Mouse (Mus musculus) CH12.LX (cell line): ENCODE results near the gene Cby1. TPM values are rescaled to one million over a fixed set of nuclear protein-coding genes. Genes with fewer than 3 reads are reported as not detected.
A peak's percentile ranks its signal among the peaks of the same experiment; 100 is the strongest.

Source experiments
- DNase-seq: peaks from one replicate; pipeline ENCODE4 v3.0.0-alpha.2; 2013; ENCODE audit errors: extremely low read depth
- H3K27ac ChIP-seq: 2 replicates; pipeline ENCODE4 v1.5.1; 2012; ENCODE audit warnings: low read depth, mild to moderate bottlenecking, control low read depth, moderate library complexity; ENCODE audit not compliant: insufficient read depth
- H3K27me3 ChIP-seq: replicated peaks from 2 replicates; pipeline ENCODE3; 2012; ENCODE audit warnings: inconsistent platforms
- H3K36me3 ChIP-seq, 2 experiments: replicated peaks in 1 of 2; 2 replicates each; pipeline versions ENCODE3 to v1.6.1; 2012; ENCODE audit warnings: inconsistent platforms in 1 of 2, low read length in 1 of 2, mild to moderate bottlenecking in 1 of 2, mixed read lengths in 1 of 2, moderate library complexity in 1 of 2; ENCODE audit not compliant: control insufficient read depth in 1 of 2, insufficient read depth in 1 of 2
- H3K4me1 ChIP-seq, 2 experiments: 2 replicates each; pipeline ENCODE4 v1.6.1; 2012; ENCODE audit warnings: inconsistent platforms in 1 of 2, moderate library complexity in 1 of 2; ENCODE audit not compliant: insufficient read depth in 2 of 2, control insufficient read depth in 1 of 2
- H3K4me2 ChIP-seq: 2 replicates; pipeline ENCODE4 v1.6.1; 2012; ENCODE audit warnings: low read depth, mild to moderate bottlenecking, control low read depth; ENCODE audit not compliant: poor library complexity, insufficient read depth, severe bottlenecking
- H3K4me3 ChIP-seq, 3 experiments: fragments of 150-350 bp in 1 of 3; sonication (generic) in 1 of 3; replicated peaks in 1 of 3; 2 replicates each; pipeline versions ENCODE3 to v1.5.1; 2011 to 2012; ENCODE audit warnings: low read depth in 2 of 3, low read length in 2 of 3, mild to moderate bottlenecking in 2 of 3, moderate library complexity in 2 of 3, control low read depth in 1 of 3, improper control_type of control experiment in 1 of 3, inconsistent platforms in 1 of 3, mixed read lengths in 1 of 3; ENCODE audit not compliant: poor library complexity in 1 of 3
- H3K79me2 ChIP-seq: replicated peaks from 2 replicates; pipeline ENCODE4 v1.6.1; 2012; ENCODE audit warnings: mild to moderate bottlenecking, moderate library complexity; ENCODE audit not compliant: control insufficient read depth, poor library complexity, insufficient read depth, severe bottlenecking; ENCODE audit errors: extremely low read depth
- H3K9ac ChIP-seq: 2 replicates; pipeline ENCODE4 v1.6.1; 2012; ENCODE audit warnings: low read depth, mild to moderate bottlenecking, control low read depth, moderate library complexity; ENCODE audit not compliant: insufficient read depth
- H3K9me3 ChIP-seq: replicated peaks from 2 replicates; pipeline ENCODE3; 2012; ENCODE audit warnings: low read length, inconsistent platforms, mixed read lengths
- HCFC1 ChIP-seq: IDR thresholded peaks from 2 replicates; pipeline ENCODE4 v1.6.1; 2012; ENCODE audit warnings: low read depth, mild to moderate bottlenecking, inconsistent platforms, low read length, improper control_type of control experiment
- KAT2A ChIP-seq: IDR thresholded peaks from 2 replicates; pipeline ENCODE4 v1.6.1; 2012; ENCODE audit warnings: low read length, improper control_type of control experiment, inconsistent platforms; ENCODE audit not compliant: insufficient replicate concordance
- MAX ChIP-seq: IDR thresholded peaks from 2 replicates; pipeline ENCODE4 v1.6.1; 2011; ENCODE audit warnings: low read length, improper control_type of control experiment
- MAZ ChIP-seq: IDR thresholded peaks from 2 replicates; pipeline ENCODE4 v1.6.1; 2012; ENCODE audit warnings: low read depth, mild to moderate bottlenecking, inconsistent platforms, low read length, improper control_type of control experiment, moderate library complexity
- MXI1 ChIP-seq: IDR thresholded peaks from 2 replicates; pipeline ENCODE4 v1.6.1; 2011; ENCODE audit warnings: mild to moderate bottlenecking, low read depth, low read length, improper control_type of control experiment
- MYC ChIP-seq: IDR thresholded peaks from 2 replicates; pipeline ENCODE4 v1.6.1; 2011; ENCODE audit warnings: low read depth, mild to moderate bottlenecking, improper control_type of control experiment, low read length
- PAX5 ChIP-seq: IDR thresholded peaks from 2 replicates; pipeline ENCODE4 v1.6.1; 2012; ENCODE audit warnings: low read length, inconsistent platforms, mixed read lengths
- POLR2A ChIP-seq: IDR thresholded peaks from 2 replicates; pipeline ENCODE4 v1.6.1; 2011; ENCODE audit warnings: low read depth, mild to moderate bottlenecking, improper control_type of control experiment, low read length
- POLR2AphosphoS2 ChIP-seq: IDR thresholded peaks from 2 replicates; pipeline ENCODE4 v1.6.1; 2011; ENCODE audit warnings: low read depth, low read length, improper control_type of control experiment
- RCOR1 ChIP-seq: conservative IDR thresholded peaks from 2 replicates; pipeline ENCODE4 v1.6.1; 2012; ENCODE audit warnings: low read depth, mild to moderate bottlenecking, inconsistent platforms, low read length, improper control_type of control experiment
- SIN3A ChIP-seq: IDR thresholded peaks from 2 replicates; pipeline ENCODE4 v1.6.1; 2012; ENCODE audit warnings: low read length, improper control_type of control experiment, inconsistent platforms
- UBTF ChIP-seq: IDR thresholded peaks from 2 replicates; pipeline ENCODE4 v1.6.1; 2012; ENCODE audit warnings: low read depth, mild to moderate bottlenecking, inconsistent platforms, low read length, improper control_type of control experiment, moderate library complexity
- USF1 ChIP-seq: IDR thresholded peaks from 2 replicates; pipeline ENCODE4 v1.6.1; 2014; ENCODE audit warnings: low read depth, mild to moderate bottlenecking, inconsistent platforms, low read length, improper control_type of control experiment
- ZC3H11A ChIP-seq: IDR thresholded peaks from 2 replicates; pipeline ENCODE4 v1.6.1; 2012; ENCODE audit warnings: low read depth, mild to moderate bottlenecking, inconsistent platforms, low read length, improper control_type of control experiment
- dilution Hi-C: fragments of 300-500 bp; cut with MboI; formaldehyde crosslinking; loops from 2 replicates; pipeline ENCODE4 v1.14.3; 2020; ENCODE audit warnings: low sequenced_read_pairs; ENCODE audit not compliant: extremely low pct_unique_long_range_greater_than_20kb, extremely low pct_ligation_motif_present
- in situ Hi-C: fragments of 300-500 bp; cut with MboI; formaldehyde crosslinking; loops from 3 replicates; pipeline ENCODE4 v1.14.3; 2019; ENCODE audit warnings: low sequenced_read_pairs, low pct_ligation_motif_present, low pct_unique_long_range_greater_than_20kb, mixed read lengths
- polyA plus RNA-seq: library from polyadenylated mRNA; unstranded; fragments of >175 nt; gene quantifications from 2 replicates; pipeline ENCODE4 v1.2.1, GENCODE M21; 2012; ENCODE audit warnings: low read depth; ENCODE audit not compliant: insufficient read length
- total RNA-seq, 2 experiments: library from RNA; depleted of rRNA; stranded (reverse); fragments of 300-350 nt in 1 of 2; fragments of >200 nt in 1 of 2; gene quantifications; 2 replicates each; pipeline ENCODE4 v1.2.3; 2012 to 2014

The Cby1 gene
- total and polyA plus RNA-seq, 3 experiments: 16.9 to 19.3 (median 17.6) TPM

DNA sequence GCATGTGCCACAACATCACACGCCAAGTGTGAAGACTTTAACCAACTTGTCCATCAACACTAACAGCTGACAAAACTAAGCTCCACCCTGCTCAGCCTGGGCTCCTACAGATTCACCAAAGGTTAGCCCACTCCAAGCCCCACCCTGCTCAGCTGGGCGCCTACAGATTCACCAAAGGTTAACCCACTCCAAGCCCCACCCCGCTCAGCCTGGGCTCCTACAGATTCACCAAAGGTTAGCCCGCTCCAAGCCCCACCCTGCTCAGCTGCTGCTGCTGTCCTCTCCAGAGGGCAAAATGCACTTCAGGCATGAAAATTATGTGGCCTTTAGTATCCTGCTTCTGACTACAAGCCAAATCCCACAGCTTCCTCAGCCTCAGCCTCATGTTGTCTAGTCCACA lies 23.0 kb downstream of the Cby1 start:
- H3K27me3 ChIP-seq: no peaks in the 10 kb centered on the region
- H3K79me2 ChIP-seq: peaks cover 72% of the 10 kb centered on the region
- no peak overlapping the region for H3K9ac ChIP-seq
- in situ Hi-C loops: no loop called here
- TF ChIP-seq RCOR1: no peak
- TF ChIP-seq KAT2A: no peak
- no peak for TF ChIP-seq HCFC1
- no peak for TF ChIP-seq PAX5
- H3K9me3 ChIP-seq: no peaks in the 10 kb centered on the region
- H3K4me1 ChIP-seq: peaks cover 10 to 58% of the 10 kb centered on the region in 2 experiments
- peaks cover 7 to 50% of the 10 kb centered on the region in 2 experiments for H3K36me3 ChIP-seq
- dilution Hi-C loops: no loop called here
- H3K27ac ChIP-seq: no peak overlapping the region
- H3K4me2 ChIP-seq: no peak overlapping the region
- no peak for DNase-seq
- no peak overlapping the region for H3K4me3 ChIP-seq

DNA sequence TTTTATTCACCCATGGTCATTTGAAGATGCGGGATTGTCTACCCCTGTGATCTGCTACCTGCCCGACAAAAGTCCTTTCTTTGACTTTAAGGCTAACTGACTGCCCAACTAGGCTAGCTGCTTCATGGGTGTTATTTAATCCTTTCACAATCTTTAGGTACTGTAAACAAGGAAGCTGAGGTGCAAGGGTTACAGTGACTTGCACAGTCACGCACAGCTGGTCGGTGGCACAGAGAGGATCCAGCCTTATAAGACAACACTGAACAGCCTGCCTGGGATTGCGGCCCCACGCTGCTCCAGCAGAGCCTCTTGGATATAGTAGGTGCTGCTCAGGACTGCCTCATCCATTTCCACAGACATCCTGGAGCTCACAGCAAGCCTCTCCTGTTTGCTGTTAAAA lies 24.1 kb downstream of the Cby1 start:
- H3K4me2 ChIP-seq: peak overlapping the region; percentile 17; the same call in 1 of the 2 replicates
- DNase-seq: no peak
- no peak for TF ChIP-seq USF1
- no peak for TF ChIP-seq KAT2A
- no peak for TF ChIP-seq MAZ
- no peak for TF ChIP-seq UBTF
- no peak for TF ChIP-seq RCOR1
- no peak for TF ChIP-seq ZC3H11A
- TF ChIP-seq POLR2A: no peak
- TF ChIP-seq HCFC1: no peak
- no peak overlapping the region for H3K9ac ChIP-seq
- dilution Hi-C loops (no loop called here), in situ Hi-C loops (no loop called here)
- no peaks in the 10 kb centered on the region for H3K9me3 ChIP-seq
- peaks cover 10 to 58% of the 10 kb centered on the region in 2 experiments for H3K4me1 ChIP-seq
- peaks cover under 1% of the 10 kb centered on the region for H3K27me3 ChIP-seq
- H3K27ac ChIP-seq: no peak overlapping the region
- peaks cover 76% of the 10 kb centered on the region for H3K79me2 ChIP-seq
- no peak overlapping the region for H3K4me3 ChIP-seq
- peaks cover 0 to 39% of the 10 kb centered on the region in 2 experiments for H3K36me3 ChIP-seq

DNA sequence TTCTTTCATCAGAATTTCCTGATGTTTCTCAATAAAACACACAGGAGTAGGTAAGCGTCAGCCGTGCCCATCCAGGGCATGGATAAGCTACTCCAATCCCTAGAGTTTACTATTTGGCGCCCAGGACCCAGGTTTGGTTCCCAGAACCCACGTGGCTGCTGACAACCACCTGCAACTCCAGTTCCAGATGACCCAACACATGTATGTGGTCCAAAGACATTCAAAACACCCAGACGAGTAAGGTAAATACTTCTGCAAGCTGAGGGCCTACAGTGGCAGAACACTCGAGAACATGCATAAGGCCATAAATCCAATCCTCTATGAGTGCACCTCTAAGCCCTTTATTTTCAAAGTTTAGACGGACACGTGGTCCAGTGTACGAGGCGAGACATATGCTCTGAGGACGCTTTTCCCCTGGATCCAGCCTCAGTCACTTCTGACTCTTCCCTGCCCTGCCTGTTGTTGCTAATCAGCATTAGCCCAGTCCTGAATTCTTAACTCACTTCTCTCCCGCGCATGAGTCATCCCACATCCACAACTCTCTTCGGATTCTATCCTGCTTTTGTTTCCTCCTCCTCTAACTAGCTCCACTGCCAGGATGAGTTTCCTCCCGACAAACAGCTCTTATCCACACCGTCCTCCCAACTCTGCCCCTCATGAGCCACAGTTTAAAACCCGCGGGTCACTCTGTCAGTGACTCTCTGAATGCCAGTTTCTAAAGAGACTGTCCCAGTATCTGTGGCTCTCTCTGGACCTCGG lies 24.9 kb downstream of the Cby1 start:
- no peak overlapping the region for H3K27ac ChIP-seq
- peaks cover 8% of the 10 kb centered on the region for H3K27me3 ChIP-seq
- dilution Hi-C loops: no loop called here
- peak; percentile 42; the same call in 1 of the 2 replicates for TF ChIP-seq SIN3A
- peak; percentile 52; the same call in 1 of the 2 replicates for TF ChIP-seq MAX
- TF ChIP-seq POLR2AphosphoS2: no peak
- peak; percentile 60 for TF ChIP-seq MXI1
- peak; percentile 57; the same call in 1 of the 2 replicates for TF ChIP-seq MYC
- no peak for DNase-seq
- in situ Hi-C loops: no loop called here
- peaks cover 0 to 34% of the 10 kb centered on the region in 2 experiments for H3K36me3 ChIP-seq
- peak overlapping the region in 1 of 3 experiments; percentile 90 for H3K4me3 ChIP-seq
- peak overlapping the region; percentile 70 for H3K4me2 ChIP-seq
- H3K9ac ChIP-seq: no peak overlapping the region
- no peaks in the 10 kb centered on the region for H3K9me3 ChIP-seq
- peaks cover 73% of the 10 kb centered on the region for H3K79me2 ChIP-seq
- peaks cover 10 to 64% of the 10 kb centered on the region in 2 experiments for H3K4me1 ChIP-seq
